Mouse (Mus musculus) testis, adult 2 months (tissue): ENCODE measurements at regions not wholly inside any gene's neighbourhood (a gene's known extent, or its start where the extent isn't known, plus 50 kb on each side); places are given as distances from the start of the nearest gene placed in this dataset.
"Not testable (repeated sequence)": the region's sequence is repeated elsewhere in the genome, so short reads cannot be mapped to it uniquely, and the experiment has no call there.

Experiments
- H3K27ac ChIP-seq: fragments of 200-500 bp; 2 replicates; pipeline ENCODE4 v1.5.1; 2012; ENCODE audit warnings: low read depth, low read length; ENCODE audit not compliant: control insufficient read depth, insufficient read depth
- H3K27me3 ChIP-seq: fragments of 200-500 bp; 2 replicates; pipeline ENCODE4 v1.6.1; 2012; ENCODE audit warnings: mild to moderate bottlenecking, low read length, moderate library complexity; ENCODE audit not compliant: control insufficient read depth, insufficient read depth
- H3K36me3 ChIP-seq: fragments of 200-500 bp; 2 replicates; pipeline ENCODE4 v1.6.1; 2012; ENCODE audit warnings: mild to moderate bottlenecking, low read length; ENCODE audit not compliant: control insufficient read depth, insufficient read depth
- H3K4me1 ChIP-seq: fragments of 200-500 bp; 2 replicates; pipeline ENCODE4 v1.6.1; 2012; ENCODE audit warnings: low read length; ENCODE audit not compliant: control insufficient read depth, insufficient read depth
- H3K4me3 ChIP-seq: fragments of 200-500 bp; 2 replicates; pipeline ENCODE4 v1.5.1; 2012; ENCODE audit warnings: low read depth, mild to moderate bottlenecking, low read length, moderate library complexity, mixed read lengths; ENCODE audit not compliant: control insufficient read depth
- CTCF ChIP-seq: fragments of 200-500 bp; IDR thresholded peaks from 2 replicates; pipeline ENCODE4 v1.5.1; 2012; ENCODE audit warnings: low read depth, mild to moderate bottlenecking, inconsistent platforms, low read length, moderate library complexity; ENCODE audit not compliant: control insufficient read depth, insufficient read depth, insufficient replicate concordance
- POLR2A ChIP-seq: fragments of 200-500 bp; IDR thresholded peaks from 2 replicates; pipeline ENCODE4 v1.6.1; 2012; ENCODE audit warnings: low read depth, mild to moderate bottlenecking, inconsistent platforms, low read length, moderate library complexity; ENCODE audit not compliant: control insufficient read depth

DNA sequence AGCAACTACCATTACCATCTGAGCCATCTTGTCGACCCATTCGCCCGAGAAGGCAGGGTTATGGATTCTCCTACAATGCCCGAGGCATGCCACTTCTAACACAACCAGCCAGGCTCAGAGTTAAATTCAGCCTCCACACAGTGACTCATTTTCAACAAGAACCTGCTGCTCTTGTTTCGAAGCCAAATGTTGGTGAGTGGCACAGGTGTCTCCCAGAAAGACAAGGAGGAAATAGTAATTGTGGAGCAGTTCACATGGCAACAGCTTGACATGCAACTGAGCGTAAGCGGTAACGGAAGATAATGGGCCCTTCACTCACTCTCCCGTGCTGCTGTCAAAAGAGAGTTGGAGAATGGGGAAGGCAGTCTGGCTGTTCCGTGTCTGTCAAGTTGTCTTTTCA is 92.9 kb upstream of the Arl4c start:
- no peak overlapping the region for H3K4me3 ChIP-seq
- TF ChIP-seq CTCF (no peak), POLR2A (no peak)
- H3K27me3 ChIP-seq: no peaks in the 10 kb centered on the region
- no peak overlapping the region for H3K27ac ChIP-seq
- peaks cover 2% of the 10 kb centered on the region; the same call in 1 of the 2 replicates for H3K4me1 ChIP-seq
- H3K36me3 ChIP-seq: no peaks in the 10 kb centered on the region

DNA sequence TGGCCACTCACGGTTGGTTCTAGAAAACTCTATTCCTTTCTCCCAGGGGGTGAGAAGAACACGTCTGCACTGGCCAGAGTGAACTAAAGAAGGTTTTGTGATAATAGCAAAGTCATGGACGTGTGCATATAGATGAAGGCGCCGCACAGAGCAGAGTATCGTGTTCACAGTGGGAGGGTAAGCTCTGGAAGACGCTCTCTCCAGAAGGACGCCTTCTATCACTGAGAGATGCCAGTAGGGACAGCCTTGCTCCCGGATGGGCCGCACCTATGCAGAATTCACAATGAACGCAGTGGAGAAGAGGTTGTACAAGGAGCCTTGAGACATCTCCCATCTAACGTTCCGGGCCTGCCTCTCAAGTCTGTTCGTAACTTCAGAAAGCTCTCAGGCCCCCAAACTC is 96.5 kb upstream of the Arl4c start:
- TF ChIP-seq POLR2A (no peak), CTCF (no peak)
- Histone ChIP-seq H3K27ac (no peak overlapping the region), H3K4me3 (no peak overlapping the region), H3K36me3 (no peaks in the 10 kb centered on the region), H3K4me1 (peaks cover 2% of the 10 kb centered on the region; the same call in 1 of the 2 replicates), H3K27me3 (no peaks in the 10 kb centered on the region)

DNA sequence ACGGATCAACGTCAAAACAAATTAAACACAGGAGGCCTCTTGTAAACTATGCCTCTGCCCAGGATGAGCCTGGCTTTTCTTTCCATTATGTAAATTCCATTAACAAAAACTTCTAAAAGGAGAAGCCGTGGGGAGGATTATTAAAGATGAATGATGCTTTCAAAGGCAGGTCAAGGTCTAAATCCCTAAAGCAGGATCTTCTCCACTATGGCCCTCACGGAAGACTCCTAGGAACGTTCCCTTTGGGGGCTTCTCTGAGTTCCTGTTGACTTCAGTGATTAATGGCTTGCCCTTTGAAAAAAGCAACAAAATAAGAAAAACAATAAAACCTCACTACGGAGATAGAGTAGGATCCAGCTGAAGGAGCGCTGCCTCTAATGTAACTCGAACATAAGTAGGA is 96.9 kb upstream of the Arl4c start:
- H3K4me3 ChIP-seq: no peak overlapping the region
- peaks cover 2% of the 10 kb centered on the region; the same call in 1 of the 2 replicates for H3K4me1 ChIP-seq
- no peak for TF ChIP-seq POLR2A
- no peak for TF ChIP-seq CTCF
- H3K27me3 ChIP-seq: no peaks in the 10 kb centered on the region
- no peaks in the 10 kb centered on the region for H3K36me3 ChIP-seq
- no peak overlapping the region for H3K27ac ChIP-seq

DNA sequence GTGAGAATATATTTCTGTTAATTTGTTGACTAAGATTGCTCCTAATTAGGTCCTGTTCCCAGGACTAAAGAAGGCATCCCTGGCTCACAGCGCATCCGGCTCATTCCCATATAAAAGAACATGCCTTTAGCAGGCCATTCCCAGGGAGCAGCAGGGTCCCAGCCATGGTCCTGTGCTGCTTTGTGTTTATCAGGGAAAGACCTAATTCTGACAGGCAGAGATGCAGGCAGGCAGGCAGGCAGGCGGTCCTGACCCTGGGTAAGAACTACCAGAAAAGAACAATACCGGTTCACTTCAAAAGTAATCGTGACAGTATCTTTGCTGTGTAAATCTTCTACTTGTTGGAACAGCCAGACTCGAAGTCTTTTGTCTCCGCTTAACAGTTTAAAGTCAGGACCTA is 97.3 kb upstream of the Arl4c start:
- H3K36me3 ChIP-seq: no peaks in the 10 kb centered on the region
- peaks cover 2% of the 10 kb centered on the region; the same call in 1 of the 2 replicates for H3K4me1 ChIP-seq
- H3K27ac ChIP-seq: no peak overlapping the region
- H3K4me3 ChIP-seq: no peak overlapping the region
- H3K27me3 ChIP-seq: no peaks in the 10 kb centered on the region
- TF ChIP-seq CTCF (no peak), POLR2A (no peak)

DNA sequence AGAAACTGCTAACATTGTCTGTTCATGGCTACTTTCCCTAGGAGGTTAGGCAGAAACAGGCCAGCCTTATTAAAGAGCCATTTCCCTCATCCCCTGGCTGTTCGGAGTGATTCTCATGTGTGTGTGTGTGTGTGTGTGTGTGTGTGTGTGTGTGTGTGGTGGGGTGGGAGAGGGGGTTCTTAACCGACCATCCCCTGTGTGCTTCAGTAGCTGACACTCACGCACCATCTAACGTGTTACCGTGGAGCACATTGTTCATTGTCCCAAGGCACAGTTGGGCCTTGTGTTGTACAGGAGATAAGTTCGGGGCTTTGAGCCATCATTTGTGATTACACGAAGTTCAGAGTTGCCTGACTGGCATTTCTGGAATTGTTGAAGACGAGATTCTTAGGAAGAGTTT is 97.8 kb upstream of the Arl4c start:
- H3K27ac ChIP-seq: no peak overlapping the region
- H3K36me3 ChIP-seq: no peaks in the 10 kb centered on the region
- no peak overlapping the region for H3K4me3 ChIP-seq
- H3K4me1 ChIP-seq: peaks cover 2% of the 10 kb centered on the region; the same call in 1 of the 2 replicates
- no peaks in the 10 kb centered on the region for H3K27me3 ChIP-seq
- no peak for TF ChIP-seq POLR2A
- TF ChIP-seq CTCF: no peak

DNA sequence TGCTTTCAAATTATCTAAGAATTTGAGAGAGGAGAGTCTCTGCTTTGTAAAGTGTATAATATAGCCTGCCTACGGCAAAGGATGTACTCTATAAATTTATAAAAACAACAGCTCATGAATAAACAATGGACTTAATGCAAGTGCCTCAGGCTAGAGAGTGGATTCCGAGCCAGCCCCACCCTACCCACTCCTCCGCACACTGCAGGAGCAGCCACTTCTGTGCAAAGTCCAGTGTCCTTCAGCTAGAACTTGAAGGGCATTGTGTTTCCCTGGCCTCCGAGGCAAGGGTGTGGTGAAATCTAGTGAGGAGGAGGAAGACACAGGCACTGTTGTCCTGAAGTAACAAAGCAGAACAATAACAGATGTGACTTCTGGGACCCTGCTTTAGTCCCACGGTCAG is 98.4 kb upstream of the Arl4c start:
- Histone ChIP-seq H3K36me3 (no peaks in the 10 kb centered on the region), H3K27me3 (no peaks in the 10 kb centered on the region), H3K27ac (no peak overlapping the region), H3K4me3 (no peak overlapping the region), H3K4me1 (peaks cover under 1% of the 10 kb centered on the region; the same call in 1 of the 2 replicates)
- no peak for TF ChIP-seq POLR2A
- TF ChIP-seq CTCF: no peak

DNA sequence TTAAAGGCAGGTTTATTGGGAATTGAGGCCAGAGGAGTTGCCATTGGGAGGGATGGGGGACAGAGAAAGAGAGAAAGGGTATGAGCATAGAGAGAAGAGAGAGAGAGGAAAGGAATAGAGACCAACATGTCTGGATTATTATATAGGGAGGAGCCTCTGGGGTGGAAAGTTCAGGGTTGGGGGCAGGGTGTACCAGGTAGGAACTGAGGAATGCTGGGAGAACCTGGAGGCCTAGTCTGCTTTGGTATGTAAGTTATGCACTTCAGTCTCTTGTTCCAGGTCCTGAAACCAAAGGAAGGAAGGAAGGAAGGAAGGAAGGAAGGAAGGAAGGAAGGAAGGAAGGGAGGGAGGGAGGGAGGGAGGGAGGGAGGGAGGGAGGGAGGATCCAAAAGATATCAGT is 99.1 kb upstream of the Arl4c start:
- H3K36me3 ChIP-seq, H3K4me3 ChIP-seq, H3K4me1 ChIP-seq, H3K27ac ChIP-seq, H3K27me3 ChIP-seq: not testable (repeated sequence)

DNA sequence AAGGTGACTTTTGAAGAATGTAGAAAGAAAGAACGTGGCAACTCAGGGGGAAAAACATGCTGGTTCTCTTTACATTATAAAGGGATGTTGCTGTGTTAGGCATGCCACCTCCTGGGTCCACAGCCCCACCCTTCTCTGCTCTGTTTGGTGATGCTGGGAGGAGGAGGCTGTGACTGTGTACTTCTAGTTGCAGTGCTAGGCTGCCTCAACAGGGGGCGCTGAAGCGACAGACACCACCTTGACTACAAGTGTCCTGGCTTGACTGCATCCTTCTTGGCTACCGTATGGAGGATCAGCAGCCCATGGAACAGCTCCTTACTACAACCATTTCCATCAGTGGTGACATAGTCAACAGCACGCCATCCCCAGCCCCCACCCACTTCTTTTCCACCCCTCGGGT is 104.9 kb upstream of the Arl4c start:
- Histone ChIP-seq H3K4me1 (no peaks in the 10 kb centered on the region), H3K27ac (no peak overlapping the region), H3K36me3 (no peaks in the 10 kb centered on the region), H3K27me3 (no peaks in the 10 kb centered on the region), H3K4me3 (no peak overlapping the region)
- TF ChIP-seq CTCF (peak; percentile 89; the same call in 1 of the 2 replicates), POLR2A (no peak)
